Mouse (Mus musculus) layer of hippocampus, adult 18-20 months (tissue): ENCODE data around the gene Dupd1. TPM values are rescaled to one million over a fixed set of nuclear protein-coding genes. Genes with fewer than 3 reads are reported as not detected.

Source experiments
- DNase-seq, 2 experiments: peaks; one replicate each; pipeline ENCODE4 v3.0.0; 2022; ENCODE audit warnings: low spot score in 2 of 2
- long read RNA-seq: library from polyadenylated mRNA; stranded (forward); transcript quantifications from one replicate; pipeline ENCODE4 v2.0.0, GENCODE M21; 2021
- total RNA-seq, 2 experiments: library from RNA; stranded (reverse); gene quantifications; 2 replicates each; pipeline ENCODE4 v1.2.3; 2021

The Dupd1 gene
- total RNA-seq: under 1 TPM; 0.45 to 0.48 TPM
- long read RNA-seq: 0 reads

DNA sequence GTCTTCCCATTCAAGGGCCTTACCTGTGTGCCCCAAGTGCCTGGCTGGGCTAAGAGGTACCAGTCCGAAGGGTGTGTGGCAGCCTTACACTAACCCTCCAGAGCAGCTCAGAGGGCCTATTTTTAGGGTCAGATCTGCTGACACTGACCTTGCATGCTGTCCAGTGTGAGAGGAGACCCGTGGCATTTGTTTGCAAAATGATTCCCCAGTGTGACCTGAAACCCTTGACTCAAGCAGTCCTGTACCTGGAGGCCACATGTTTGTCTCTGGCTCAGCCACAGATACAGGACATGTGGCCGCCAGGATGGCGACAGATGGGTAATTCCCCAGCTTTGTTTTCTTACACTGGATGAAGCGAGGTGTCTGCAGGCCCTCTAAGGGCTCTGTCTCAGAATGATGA is at the start of gene Dupd1:
Gene Dupd1, minus strand, starts transcription at position 91 of the 400 bp plus-strand sequence.
- DNase-seq: no peak

DNA sequence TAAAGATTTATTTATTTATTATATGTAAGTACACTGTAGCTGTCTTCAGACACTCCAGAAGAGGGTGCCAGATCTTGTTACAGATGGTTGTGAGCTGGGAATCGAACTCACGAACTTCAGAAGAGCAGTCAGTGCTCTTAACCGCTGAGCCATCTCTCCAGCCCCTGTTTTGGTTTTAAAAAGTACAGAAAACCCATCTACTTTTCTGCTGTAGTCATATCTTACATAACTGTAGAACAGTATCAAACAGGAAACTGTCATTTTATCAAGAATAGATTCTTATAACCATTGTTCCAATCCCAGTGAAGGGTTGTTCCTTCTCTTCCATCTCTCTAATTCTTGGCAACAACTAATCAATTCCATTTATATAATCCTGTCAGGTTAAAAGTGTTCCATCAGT is 49.4 kb upstream of the Dupd1 start:
- no peak for DNase-seq

GRCm38 (mm10) chr14:21761560-21761959 is 47.2 kb upstream of the Dupd1 start:
- DNase-seq: no peak

GRCm38 (mm10) chr14:21753367-21753766 is 39.0 kb upstream of the Dupd1 start:
- no peak for DNase-seq

- DNase-seq: no peak
Observed at GRCm38 (mm10) chr14:21752411-21752810, 38.0 kb upstream of the Dupd1 start.

DNA sequence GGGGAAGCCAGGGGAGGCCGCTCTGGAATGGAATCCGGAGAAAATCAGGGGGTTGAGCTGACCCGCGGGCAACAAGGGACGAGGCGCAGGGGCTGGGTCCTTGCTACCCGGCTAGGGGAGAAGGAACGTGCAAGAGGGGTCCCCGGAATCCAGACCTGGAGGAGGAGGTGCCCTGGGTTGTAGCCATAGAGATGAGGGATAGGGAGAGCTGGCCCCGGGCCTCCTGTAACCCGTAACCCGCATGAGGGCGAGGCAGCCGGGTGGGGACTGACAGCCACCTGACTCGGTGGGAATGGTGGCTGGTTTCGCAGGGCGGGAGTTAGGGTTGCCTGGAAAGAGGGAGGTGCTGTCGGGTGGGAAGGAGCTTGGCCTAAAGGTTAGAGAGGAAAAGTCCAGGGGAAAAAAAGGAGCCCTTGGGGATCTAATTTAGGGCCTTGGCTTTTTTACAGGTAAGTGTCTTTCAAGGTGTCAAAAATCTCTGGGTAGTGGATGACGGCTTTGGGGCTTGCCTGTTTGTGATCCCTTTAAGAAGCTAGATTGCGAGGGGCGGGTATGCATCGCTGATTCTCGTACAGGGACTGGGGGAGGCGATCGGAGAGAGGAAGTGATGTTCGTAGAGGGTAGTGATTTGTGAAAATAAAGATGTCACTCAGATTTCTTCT is 36.6 kb upstream of the Dupd1 start, which contains the start of gene Dusp13:
Gene Dusp13, minus strand, starts transcription at position 301 of the 662 bp plus-strand sequence.
- peak; percentile 63 to 80 for DNase-seq

GRCm38 (mm10) chr14:21750008-21750880 is 35.9 kb upstream of the Dupd1 start, which contains the start of gene Samd8:
Gene Samd8 (plus strand): TSS chr14:21750531.
- peak; percentile 78 to 90 for DNase-seq

GRCm38 (mm10) chr14:21748142-21748870 is 33.9 kb upstream of the Dupd1 start:
- peak in 1 of 2 experiments; percentile 62 for DNase-seq

- no peak for DNase-seq
Observed at GRCm38 (mm10) chr14:21747436-21748141, 33.2 kb upstream of the Dupd1 start.

DNA sequence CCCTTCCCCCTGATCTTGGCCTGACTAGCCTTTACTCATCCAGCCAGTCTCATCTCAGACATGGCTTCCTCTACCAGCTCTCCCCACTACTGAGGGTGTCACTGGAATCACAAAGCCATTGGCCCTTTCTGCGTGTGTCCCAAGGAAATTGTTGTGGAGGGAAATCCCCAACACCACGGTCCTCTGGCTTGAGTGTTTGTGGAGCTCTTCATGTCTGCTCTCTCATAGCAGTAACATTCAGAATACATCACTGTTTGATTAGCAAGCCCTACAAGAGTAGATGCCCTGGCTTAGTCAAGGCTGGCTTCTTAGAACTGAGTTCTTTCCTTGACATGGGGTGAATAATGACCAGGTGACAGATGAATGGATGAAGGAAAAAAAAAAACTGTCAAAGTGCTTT is 32.5 kb upstream of the Dupd1 start:
- no peak for DNase-seq

- DNase-seq: no peak
Observed at GRCm38 (mm10) chr14:21746251-21746650, 31.9 kb upstream of the Dupd1 start.

DNA sequence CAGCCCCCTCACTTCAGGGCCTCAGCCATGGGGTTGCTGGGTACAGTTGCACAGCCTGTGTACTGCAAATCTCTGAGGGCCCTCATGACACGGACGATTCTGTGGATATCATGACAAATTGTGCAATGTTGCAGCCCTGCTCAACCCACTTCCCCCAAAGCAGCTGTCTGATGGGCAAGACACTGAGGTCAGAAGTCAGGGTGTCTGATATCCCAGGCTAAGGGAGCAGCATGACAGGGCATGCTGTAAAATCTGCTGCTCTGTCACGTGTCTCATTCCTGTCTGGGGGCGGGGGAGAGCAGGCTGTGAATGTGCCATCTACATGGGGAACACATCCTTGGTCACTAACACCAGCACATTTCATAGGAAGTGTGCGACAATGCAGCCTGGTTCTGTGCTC is 30.8 kb upstream of the Dupd1 start:
- DNase-seq: no peak

- DNase-seq: no peak
Observed at GRCm38 (mm10) chr14:21744169-21744568, 29.8 kb upstream of the Dupd1 start.

DNA sequence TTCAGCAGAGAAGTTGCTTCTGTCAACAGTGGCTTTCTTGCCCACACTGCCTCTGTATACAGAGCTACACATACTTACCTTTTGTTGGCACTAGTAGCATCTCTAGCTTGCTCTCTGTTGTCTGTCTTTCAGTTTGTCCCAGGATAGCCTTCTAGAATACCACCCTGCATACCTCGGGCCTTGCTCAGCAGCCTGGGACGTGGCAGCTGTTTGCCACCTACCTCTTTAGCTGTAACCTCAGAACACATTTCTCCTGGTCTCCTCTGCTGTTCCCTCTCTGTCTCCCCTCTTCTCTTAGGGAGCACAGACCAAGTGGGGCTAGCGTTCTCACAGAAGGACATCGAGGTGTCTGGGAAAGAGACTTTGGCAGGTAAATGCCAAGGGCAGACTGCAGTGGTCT is 28.1 kb upstream of the Dupd1 start:
- DNase-seq: no peak

GRCm38 (mm10) chr14:21741786-21742185 is 27.4 kb upstream of the Dupd1 start:
- DNase-seq: peak; percentile 72 to 90

- no peak for DNase-seq
Observed at GRCm38 (mm10) chr14:21741314-21741713, 26.9 kb upstream of the Dupd1 start.

DNA sequence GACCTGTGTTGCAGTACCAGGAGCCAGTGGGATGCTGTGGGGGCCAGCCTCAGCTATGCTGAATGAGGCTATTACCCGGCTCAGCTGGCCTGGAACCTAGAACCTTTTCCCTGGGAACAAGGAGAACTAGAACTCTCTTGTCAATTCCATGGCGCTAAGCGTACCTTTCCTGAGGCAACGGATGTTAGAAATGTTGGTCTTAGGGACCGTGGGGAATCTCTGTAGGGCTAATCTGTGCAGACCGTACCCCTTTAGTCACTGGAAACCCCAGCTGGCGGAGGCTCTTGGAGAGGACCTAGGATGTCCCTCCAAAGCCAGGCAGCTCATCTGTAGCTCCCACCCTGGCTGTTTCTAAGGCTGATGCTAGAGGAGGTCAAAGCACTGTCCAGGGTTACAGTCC is 26.0 kb upstream of the Dupd1 start:
- no peak for DNase-seq

DNA sequence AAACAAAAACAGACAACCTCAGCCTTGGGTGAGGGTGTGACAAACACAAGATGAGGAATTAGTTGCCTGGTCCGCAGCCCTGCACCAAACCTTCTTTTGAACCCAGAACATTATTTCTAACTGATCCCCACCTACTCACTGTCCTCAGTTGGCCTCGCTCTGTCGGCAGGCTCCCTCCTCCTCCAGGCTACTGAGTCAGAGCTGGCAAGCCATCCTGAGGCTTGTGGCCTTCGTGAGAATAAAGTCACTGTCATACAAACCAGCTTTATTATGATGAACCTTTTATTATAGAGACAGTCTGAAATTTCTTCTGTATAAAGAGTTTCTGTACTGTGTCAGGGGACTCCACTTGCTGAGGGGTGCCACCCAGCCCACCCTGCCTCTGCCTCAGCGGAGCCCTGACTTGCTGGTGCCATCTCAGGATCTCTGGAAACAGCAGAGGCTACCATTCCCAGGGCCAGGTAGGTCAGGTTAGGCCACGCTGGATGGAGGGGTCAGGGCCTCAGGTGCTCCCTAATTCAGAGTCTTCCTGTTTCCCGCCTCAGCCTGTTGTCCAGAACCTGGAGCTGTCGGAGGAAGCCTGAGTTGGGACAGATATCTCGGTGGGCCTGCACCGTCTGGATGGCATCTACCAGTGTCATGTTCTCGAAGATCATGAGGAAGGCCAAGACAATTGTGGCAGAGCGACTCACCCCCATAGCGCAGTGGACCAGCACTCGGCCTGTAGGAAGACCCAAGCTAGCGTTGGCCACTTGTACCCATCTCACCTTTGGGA is 18.9 kb upstream of the Dupd1 start:
- DNase-seq: peak in 1 of 2 experiments; percentile 30

GRCm38 (mm10) chr14:21729936-21730335 is 15.6 kb upstream of the Dupd1 start:
- no peak for DNase-seq
